Mouse (Mus musculus) G1E (cell line): ENCODE results near the gene Rasl10b. TPM values are rescaled to one million over a fixed set of nuclear protein-coding genes. Genes with fewer than 3 reads are reported as not detected.

Source experiments
- ATAC-seq: 2 replicates; pipeline ENCODE4 v1.8.0; 2016; ENCODE audit warnings: mild to moderate bottlenecking; ENCODE audit not compliant: insufficient number of reproducible peaks, poor library complexity, low FRiP score, severe bottlenecking; ENCODE audit errors: extremely low read depth
- DNase-seq: peaks from one replicate; pipeline ENCODE4 v3.0.0; 2012; ENCODE audit warnings: low spot score
- H3K27me3 ChIP-seq: 2 replicates; pipeline ENCODE4 v1.6.1; 2012; ENCODE audit warnings: mild to moderate bottlenecking, low read length, inconsistent platforms; ENCODE audit not compliant: insufficient read depth
- H3K36me3 ChIP-seq: replicated peaks from 2 replicates; pipeline ENCODE3; 2012; ENCODE audit warnings: mild to moderate bottlenecking, inconsistent platforms
- H3K4me1 ChIP-seq: 2 replicates; pipeline ENCODE4 v1.6.1; 2012; ENCODE audit warnings: low read depth, low read length, inconsistent platforms, mixed read lengths; ENCODE audit not compliant: insufficient read depth
- H3K4me3 ChIP-seq: 2 replicates; pipeline ENCODE4 v1.5.1; 2012; ENCODE audit warnings: low read depth, mild to moderate bottlenecking, inconsistent platforms, low read length, moderate library complexity, mixed read lengths
- H3K9me3 ChIP-seq: replicated peaks from 2 replicates; pipeline ENCODE4 v1.6.1; 2012; ENCODE audit warnings: inconsistent platforms
- CTCF ChIP-seq: IDR thresholded peaks from 2 replicates; pipeline ENCODE4 v1.5.1; 2012; ENCODE audit warnings: low read depth, low read length, inconsistent platforms, mixed read lengths
- GATA1 ChIP-seq: IDR thresholded peaks from 2 replicates; pipeline ENCODE4 v1.6.1; 2012; ENCODE audit warnings: borderline replicate concordance, low read length, inconsistent platforms, mixed read lengths
- GATA2 ChIP-seq: IDR thresholded peaks from 2 replicates; pipeline ENCODE4 v1.6.1; 2012; ENCODE audit warnings: low read depth, low read length, inconsistent platforms, borderline replicate concordance
- POLR2AphosphoS5 ChIP-seq: IDR thresholded peaks from 2 replicates; pipeline ENCODE4 v1.6.1; 2012; ENCODE audit warnings: low read depth, low read length, inconsistent platforms; ENCODE audit not compliant: insufficient replicate concordance
- TAL1 ChIP-seq: conservative IDR thresholded peaks from 2 replicates; pipeline ENCODE4 v1.6.1; 2012; ENCODE audit warnings: low read depth, low read length, inconsistent platforms, mixed read lengths
- polyA plus RNA-seq: library from polyadenylated mRNA; stranded (reverse); fragments of >175 nt; gene quantifications from 2 replicates; pipeline ENCODE4 v1.2.3, GENCODE M21; 2012
- total RNA-seq, 2 experiments: library from RNA; stranded (forward) in 1 of 2; stranded (reverse) in 1 of 2; fragments of 200-1000 nt in 1 of 2; fragments of >200 nt in 1 of 2; fragmentation: Nextera tagmentation in 1 of 2; gene quantifications; 2 replicates each; pipeline ENCODE4 v1.2.3; 2014 to 2017

The Rasl10b gene
- total and polyA plus RNA-seq, 3 experiments, result 0.09 TPM; not detected in 2

DNA sequence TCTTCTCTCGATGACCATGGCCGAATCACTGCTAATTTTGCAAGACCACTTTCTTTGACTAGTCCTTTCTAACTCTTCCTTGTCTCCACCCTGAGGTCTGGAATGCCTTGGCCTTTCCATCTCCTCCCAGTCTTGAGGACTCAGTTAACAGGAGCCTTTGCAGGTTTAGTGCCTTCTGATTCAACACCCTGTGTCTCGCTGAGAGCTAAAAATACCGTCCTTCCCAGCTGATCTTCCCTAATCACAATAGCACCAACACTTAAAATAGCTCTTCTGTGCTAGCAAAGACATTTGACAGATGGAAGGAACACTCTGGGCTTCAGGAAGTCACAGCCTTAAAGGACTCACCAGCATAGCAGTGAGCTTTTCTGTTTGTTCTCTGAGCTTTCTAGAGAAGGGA lies 15.9 kb upstream of the Rasl10b start:
- no peaks in the 10 kb centered on the region for H3K27me3 ChIP-seq
- TF ChIP-seq GATA2, result no peak
- no peak for TF ChIP-seq POLR2AphosphoS5
- no peak for TF ChIP-seq TAL1
- no peak for TF ChIP-seq CTCF
- no peak for TF ChIP-seq GATA1
- no peaks in the 10 kb centered on the region for H3K4me1 ChIP-seq
- DNase-seq, result no peak
- H3K36me3 ChIP-seq, result peaks cover 90% of the 10 kb centered on the region
- no peaks in the 10 kb centered on the region for H3K9me3 ChIP-seq
- no peak for ATAC-seq
- no peak overlapping the region for H3K4me3 ChIP-seq

DNA sequence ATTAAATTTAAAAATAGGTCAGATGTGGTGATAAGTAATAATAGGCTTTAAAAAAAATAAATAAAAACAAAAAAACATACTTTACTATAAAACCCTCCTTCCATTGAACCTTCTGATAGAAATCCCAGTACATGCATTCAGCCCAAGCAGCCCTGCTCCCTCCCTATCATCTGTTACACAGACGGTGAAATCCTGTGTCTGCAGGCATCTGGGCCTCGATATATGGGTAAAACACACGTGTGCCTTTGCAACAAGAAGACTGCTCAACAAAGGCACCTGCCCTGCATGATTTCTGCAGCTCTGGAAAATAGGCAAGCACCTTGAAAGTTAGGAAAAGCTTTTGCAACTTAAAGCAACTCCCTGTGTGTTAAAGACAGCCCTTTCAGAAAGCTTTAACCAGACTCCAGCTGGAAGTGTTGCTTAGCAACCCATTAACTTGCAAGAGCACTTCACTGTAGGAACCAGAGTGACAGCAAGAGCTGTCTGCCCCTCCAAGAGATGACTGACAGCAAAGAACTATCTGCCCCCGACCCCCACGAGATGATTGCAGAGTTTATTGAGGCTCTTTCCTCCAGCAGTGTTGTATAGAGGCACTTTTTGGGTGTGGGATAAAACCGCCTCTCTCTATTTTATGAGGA lies 14.0 kb upstream of the Rasl10b start:
- Histone ChIP-seq H3K27me3 (no peaks in the 10 kb centered on the region), H3K9me3 (no peaks in the 10 kb centered on the region), H3K36me3 (peaks cover 92% of the 10 kb centered on the region), H3K4me1 (no peaks in the 10 kb centered on the region), H3K4me3 (no peak overlapping the region)
- no peak for TF ChIP-seq GATA1
- TF ChIP-seq TAL1, result no peak
- TF ChIP-seq POLR2AphosphoS5, result no peak
- no peak for TF ChIP-seq GATA2
- no peak for TF ChIP-seq CTCF
- DNase-seq, result no peak
- ATAC-seq, result no peak

DNA sequence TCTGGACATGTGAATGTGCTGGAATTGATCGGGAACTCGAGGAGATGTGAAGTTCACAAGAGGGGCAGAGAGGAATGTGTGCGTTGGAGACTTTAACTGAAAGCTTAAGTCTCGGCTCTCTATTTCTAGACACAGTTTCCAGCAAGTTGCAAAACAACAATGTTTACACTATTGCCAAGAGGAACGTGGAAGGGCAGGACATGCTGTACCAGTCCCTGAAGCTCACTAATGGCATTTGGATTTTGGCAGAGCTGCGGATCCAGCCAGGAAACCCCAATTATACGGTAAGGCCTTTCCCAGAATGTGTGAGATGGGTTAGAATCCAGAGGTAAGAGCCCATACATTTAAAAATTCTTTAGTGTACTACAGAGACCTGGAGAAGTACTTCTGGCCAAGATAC lies 11.3 kb upstream of the Rasl10b start:
- DNase-seq (no peak), ATAC-seq (no peak)
- no peak overlapping the region for H3K4me3 ChIP-seq
- no peaks in the 10 kb centered on the region for H3K4me1 ChIP-seq
- no peaks in the 10 kb centered on the region for H3K9me3 ChIP-seq
- H3K36me3 ChIP-seq, result peaks cover 87% of the 10 kb centered on the region
- no peak for TF ChIP-seq CTCF
- TF ChIP-seq GATA1, result no peak
- no peak for TF ChIP-seq POLR2AphosphoS5
- TF ChIP-seq TAL1, result no peak
- TF ChIP-seq GATA2, result no peak
- no peaks in the 10 kb centered on the region for H3K27me3 ChIP-seq

DNA sequence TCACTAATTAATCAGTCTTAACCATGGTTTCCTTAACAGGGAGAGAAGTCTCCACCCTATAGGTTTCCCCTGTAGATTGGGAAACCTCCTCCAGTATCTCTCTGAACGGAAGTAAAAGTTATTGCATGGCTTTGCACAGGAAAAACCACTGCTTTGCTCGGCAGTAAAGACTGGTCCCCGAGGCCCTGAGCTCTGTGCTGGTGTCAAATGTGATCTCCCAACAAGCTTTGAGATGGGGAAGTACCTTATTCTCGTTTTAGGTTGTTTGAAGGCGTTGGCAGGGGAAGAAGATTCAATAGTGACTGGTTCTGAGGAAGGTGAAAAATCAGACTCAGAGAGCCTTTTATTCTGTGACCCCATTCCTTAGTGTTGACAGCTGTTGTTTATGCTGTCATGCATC lies 10.2 kb upstream of the Rasl10b start:
- TF ChIP-seq GATA1 (no peak), CTCF (no peak), GATA2 (no peak), TAL1 (no peak), POLR2AphosphoS5 (no peak)
- ATAC-seq (no peak), DNase-seq (no peak)
- Histone ChIP-seq H3K4me1 (no peaks in the 10 kb centered on the region), H3K36me3 (peaks cover 87% of the 10 kb centered on the region), H3K4me3 (no peak overlapping the region), H3K27me3 (no peaks in the 10 kb centered on the region), H3K9me3 (no peaks in the 10 kb centered on the region)

DNA sequence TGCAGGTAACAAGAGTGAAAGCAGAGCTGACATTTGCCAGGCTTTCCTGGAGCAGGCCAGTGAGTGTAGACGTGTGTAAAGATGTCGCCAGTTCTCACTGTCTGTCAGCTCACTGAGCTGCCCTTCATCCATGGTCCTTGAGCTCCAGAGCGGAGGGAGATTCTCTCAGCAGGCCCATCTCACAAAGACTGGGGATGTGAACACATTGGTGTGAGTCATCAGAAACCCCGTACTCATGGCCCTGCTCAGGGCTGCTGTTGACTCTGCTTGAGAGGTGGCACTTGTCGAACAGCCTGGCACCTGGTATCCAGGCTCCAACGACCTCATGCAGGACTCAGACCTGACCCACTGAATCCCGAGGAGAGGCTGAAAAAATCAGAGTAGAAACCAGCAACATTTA lies 5.2 kb upstream of the Rasl10b start:
- no peaks in the 10 kb centered on the region for H3K9me3 ChIP-seq
- H3K27me3 ChIP-seq, result peaks cover 5% of the 10 kb centered on the region; the same call in 1 of the 2 replicates
- H3K4me3 ChIP-seq, result no peak overlapping the region
- no peak for ATAC-seq
- H3K36me3 ChIP-seq, result peaks cover 64% of the 10 kb centered on the region
- no peak for DNase-seq
- TF ChIP-seq TAL1 (no peak), CTCF (no peak), GATA2 (no peak), GATA1 (no peak)
- no peaks in the 10 kb centered on the region for H3K4me1 ChIP-seq

DNA sequence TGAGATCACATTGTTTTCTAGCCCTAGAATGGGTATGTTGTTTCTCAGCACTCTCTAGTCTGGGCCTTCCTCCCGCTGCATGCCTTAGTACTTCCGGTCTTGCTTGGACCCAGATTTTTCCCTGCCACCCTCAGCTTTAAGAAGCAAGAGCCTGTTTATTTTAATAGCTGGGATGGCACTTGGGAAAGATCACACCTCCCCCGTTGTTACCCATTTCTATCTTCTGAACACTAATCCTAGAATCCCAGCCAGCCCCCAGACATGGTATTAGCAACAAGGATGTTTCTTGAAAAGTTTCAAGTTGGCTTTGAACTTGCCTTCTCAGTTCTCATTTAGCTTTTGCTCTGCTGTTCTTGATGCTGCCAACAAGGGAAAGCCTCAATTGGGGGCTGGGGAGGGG lies 2.5 kb upstream of the Rasl10b start:
- Histone ChIP-seq H3K27me3 (peaks cover 22% of the 10 kb centered on the region), H3K9me3 (no peaks in the 10 kb centered on the region), H3K36me3 (peaks cover 42% of the 10 kb centered on the region), H3K4me1 (no peaks in the 10 kb centered on the region), H3K4me3 (no peak overlapping the region)
- no peak for ATAC-seq
- no peak for TF ChIP-seq TAL1
- no peak for TF ChIP-seq CTCF
- TF ChIP-seq GATA1, result no peak
- no peak for TF ChIP-seq POLR2AphosphoS5
- TF ChIP-seq GATA2, result no peak
- no peak for DNase-seq
